Mouse (Mus musculus) ovary, postnatal 10 days (tissue): ENCODE data around the gene Crybg1.

Experiments used
- DNase-seq: peaks from one replicate; pipeline ENCODE4 v3.0.0; 2022; ENCODE audit warnings: low spot score

Gene Crybg1

DNA sequence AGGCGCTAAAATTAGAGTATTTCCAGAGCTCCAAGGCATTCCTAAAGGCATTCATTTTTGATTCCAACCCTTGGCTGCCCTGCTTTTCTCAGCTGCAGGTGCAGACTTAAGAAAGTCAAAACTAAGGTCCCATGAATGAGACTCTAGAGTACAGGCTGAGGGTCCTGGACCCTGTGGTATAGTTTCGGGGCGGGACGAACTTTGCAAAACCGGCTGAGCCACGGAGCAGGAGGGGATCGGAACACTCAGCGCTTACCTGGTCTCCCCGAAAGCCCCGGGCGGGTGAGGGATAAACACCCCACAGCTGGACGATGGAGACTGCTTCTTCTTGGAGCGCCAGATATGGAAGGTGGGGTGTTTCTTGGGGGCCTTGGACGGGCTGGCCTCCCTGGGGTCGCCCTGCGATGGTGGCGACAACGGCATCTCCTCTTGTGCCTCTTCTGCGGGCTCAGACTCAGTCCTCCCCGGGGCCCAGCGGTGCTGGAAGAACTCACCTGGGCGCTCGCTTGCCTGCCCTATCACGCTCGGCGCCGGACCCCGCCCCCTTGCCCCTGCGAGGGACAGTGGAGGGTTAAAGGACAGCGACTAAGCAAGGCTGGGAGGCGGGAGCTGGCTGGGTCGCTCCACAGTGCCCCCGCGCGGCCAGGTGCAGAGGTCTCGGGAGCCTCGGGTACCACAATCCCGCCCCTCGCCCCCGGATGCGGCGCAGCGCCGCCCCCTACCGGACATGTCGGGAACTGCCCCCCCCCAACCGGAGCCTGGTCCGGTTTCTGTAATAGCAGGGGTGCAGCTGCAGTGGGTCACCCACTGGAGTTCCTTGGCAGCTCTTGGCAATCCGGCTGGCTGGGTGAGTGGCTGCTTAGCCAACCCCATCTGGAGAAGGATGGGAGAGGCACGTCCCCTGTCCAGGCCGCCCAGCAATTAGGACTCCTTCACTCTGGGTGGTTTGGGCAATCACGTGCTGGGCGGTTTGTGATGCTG lies at the start of gene Crybg1:
Crybg1 (minus strand) TSS at position 517 of the 981 bp plus-strand sequence.
- DNase-seq, result peak; percentile 47

- no peak for DNase-seq
Measured at GRCm38 (mm10) chr10:44177365-44177764, 28.7 kb upstream of the Crybg1 start.

GRCm38 (mm10) chr10:44176548-44176947 lies 27.9 kb upstream of the Crybg1 start:
- no peak for DNase-seq

- DNase-seq, result no peak
Measured at GRCm38 (mm10) chr10:44176120-44176519, 27.5 kb upstream of the Crybg1 start.

- no peak for DNase-seq
Measured at GRCm38 (mm10) chr10:44170145-44170544, 21.5 kb upstream of the Crybg1 start.

DNA sequence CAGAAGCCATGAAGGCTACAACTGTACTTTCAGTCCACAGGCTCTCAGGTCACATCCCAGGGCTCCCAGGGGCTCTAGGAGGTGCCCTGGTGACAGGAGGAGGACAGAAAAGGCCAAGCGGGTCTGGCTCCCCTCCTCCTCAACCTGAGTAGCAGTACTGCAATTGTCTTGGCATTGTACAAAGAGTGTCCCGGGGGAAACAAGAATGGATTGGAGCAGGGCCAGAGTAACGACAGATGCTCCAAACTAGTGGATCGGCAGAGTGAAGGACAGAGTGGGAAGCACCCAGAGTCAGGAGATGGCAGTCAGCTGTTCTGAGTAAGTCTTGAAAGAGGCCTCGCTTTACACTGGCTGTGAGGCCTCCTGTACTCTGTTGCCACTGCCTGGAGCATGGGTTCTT lies 18.4 kb upstream of the Crybg1 start:
- DNase-seq, result no peak

DNA sequence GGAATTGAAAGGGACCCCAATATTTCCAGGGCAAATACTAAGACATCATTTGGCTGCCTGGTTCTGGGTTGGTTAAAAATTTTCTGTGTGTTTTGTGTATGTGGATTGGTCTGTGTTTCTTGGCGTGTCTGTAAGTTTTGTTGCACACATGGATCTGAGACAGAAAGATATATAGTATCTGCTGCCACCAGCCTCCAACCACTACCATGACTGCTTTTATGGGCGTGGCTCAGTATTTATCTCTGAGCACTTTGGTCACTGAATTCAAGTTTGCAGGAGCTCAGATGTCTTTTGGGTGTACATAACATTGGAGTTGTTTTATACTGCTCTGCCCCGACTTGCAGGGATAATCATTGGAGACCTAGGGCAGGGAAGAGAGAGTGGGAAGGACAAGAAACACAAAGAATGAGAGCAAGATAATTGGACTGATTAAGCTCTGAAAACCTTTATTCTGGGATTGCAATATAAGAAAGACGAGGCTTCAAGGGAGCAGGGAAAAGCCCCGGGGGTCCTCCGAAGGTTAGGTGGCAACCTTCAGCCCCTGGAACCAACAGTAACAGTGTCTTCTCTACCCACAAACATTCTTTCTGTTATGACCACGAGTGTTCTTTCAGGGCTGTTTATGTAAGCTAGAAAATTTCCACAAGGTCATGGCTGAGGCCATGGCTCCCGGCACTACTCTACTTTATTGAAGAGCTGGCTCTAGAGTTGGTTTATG lies 15.8 kb upstream of the Crybg1 start:
- no peak for DNase-seq

- no peak for DNase-seq
Measured at GRCm38 (mm10) chr10:44163028-44163427, 14.4 kb upstream of the Crybg1 start.

GRCm38 (mm10) chr10:44160150-44160549 lies 11.5 kb upstream of the Crybg1 start:
- no peak for DNase-seq

DNA sequence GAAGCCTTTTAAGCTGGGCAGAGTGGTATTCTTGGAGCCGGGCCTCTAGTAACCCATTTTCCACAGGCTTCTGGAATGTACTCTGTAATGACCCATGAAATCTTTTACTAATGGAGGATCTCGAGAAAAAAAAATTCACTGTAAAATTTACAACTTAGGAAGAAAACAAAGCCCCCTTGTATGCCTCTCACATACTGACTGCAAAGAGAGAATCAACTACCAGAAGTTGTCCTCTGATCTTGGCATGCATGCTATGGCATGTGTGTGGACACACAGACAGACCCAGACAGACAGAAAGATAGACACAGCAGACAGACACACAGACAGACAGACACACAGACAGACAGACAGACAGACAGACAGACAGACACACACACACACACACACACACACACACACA lies 8.8 kb upstream of the Crybg1 start:
- DNase-seq, result no peak

- no peak for DNase-seq
Measured at GRCm38 (mm10) chr10:44150501-44150900, 1.8 kb upstream of the Crybg1 start.

- DNase-seq, result no peak
Measured at GRCm38 (mm10) chr10:44143401-44143800, 5.3 kb downstream of the Crybg1 start.

- no peak for DNase-seq
Measured at GRCm38 (mm10) chr10:44138137-44138855, 10.4 kb downstream of the Crybg1 start.

DNA sequence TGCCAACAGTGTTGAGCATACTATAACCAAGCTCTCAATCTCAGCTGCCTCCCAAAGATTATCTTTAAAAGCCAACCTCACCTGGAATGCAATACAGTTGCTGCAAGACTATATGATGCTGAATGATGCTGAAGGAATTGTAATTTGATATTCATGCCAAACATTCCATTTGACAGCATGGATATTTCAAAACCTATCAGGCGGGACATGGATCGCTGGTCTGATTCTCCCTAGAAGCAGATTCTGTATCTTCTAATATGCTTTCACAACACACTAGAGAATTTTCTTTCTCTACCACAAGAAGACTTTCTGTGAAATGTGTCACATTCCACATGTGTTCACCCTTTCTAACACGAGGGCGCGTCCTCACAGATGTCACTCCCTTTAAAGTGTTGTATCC lies 22.6 kb downstream of the Crybg1 start:
- no peak for DNase-seq

- DNase-seq, result no peak
Measured at GRCm38 (mm10) chr10:44124400-44124933, 24.2 kb downstream of the Crybg1 start.

GRCm38 (mm10) chr10:44118616-44119015 lies 30.0 kb downstream of the Crybg1 start:
- no peak for DNase-seq

GRCm38 (mm10) chr10:44116796-44117195 lies 31.9 kb downstream of the Crybg1 start:
- no peak for DNase-seq

DNA sequence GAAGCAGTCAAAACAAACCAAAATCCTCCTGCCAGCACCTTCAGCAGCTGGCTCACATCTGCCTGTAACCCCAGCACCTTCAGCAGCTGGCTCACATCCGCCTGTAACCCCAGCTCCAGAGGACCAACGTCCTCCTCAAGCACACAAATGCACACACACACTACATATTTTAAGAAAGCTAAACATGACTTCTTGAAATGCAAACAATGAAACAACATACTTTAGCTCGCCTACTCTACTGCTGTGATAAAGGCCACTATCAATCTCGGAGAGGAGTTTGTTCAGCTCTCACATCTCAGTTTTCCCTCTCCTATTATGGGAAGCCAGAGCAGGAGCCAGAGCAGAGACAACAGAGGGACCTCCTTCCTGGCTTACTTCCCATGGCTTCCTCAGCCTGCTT lies 34.0 kb downstream of the Crybg1 start:
- DNase-seq, result no peak

GRCm38 (mm10) chr10:44112005-44112675 lies 36.5 kb downstream of the Crybg1 start:
- DNase-seq, result no peak

- DNase-seq, result no peak
Measured at GRCm38 (mm10) chr10:44111168-44111567, 37.5 kb downstream of the Crybg1 start.

- DNase-seq, result no peak
Measured at GRCm38 (mm10) chr10:44110460-44110859, 38.2 kb downstream of the Crybg1 start.

- DNase-seq, result no peak
Measured at GRCm38 (mm10) chr10:44094794-44095193, 53.9 kb downstream of the Crybg1 start.
